Mouse (Mus musculus): Measurements from ENCODE around the gene Ppp4c. TPM values are rescaled to one million over a fixed set of nuclear protein-coding genes. Genes with fewer than 3 reads are reported as not detected.
A peak's percentile ranks its signal among the peaks of the same experiment; 100 is the strongest.

Ppp4c gene
- polyA plus RNA-seq, 1 experiment: 111 TPM

DNA sequence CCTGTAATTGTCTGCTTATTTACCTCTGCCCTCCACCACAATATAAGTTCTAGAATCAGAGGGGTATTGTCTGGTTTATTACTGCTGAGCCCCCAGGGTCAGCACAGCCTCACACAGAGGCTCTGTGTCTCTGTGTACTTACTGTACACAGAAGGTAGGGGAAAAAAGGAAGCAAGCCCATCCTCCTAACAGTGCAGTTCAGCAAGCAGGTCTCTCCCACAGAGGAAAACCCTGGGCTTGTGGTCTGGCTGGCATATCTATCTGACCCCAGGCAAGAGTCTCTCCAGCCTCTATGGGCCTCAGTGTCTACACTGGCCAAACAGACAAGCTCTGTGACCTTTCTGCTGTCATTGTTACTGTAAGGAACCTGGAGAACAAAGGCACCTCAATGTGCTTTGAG, 11.5 kb upstream of the Ppp4c start:
- Histone ChIP-seq H3K36me3 (ENCODE audit: control insufficient read depth, insufficient read depth, low read length, poor library complexity, severe bottlenecking) (no peaks in the 10 kb centered on the region), H3K27ac (ENCODE audit: insufficient read depth, low read length) (no peak overlapping the region), H3K27me3 (ENCODE audit: control insufficient read depth, insufficient read depth, low read length, poor library complexity, severe bottlenecking) (no peaks in the 10 kb centered on the region), H3K4me3 (ENCODE audit: low read depth, low read length) (no peak overlapping the region), H3K9ac (ENCODE audit: low read depth, poor library complexity, severe bottlenecking) (no peak overlapping the region), H3K4me1 (ENCODE audit: control insufficient read depth, insufficient read depth, low read length) (no peaks in the 10 kb centered on the region), H3K9me3 (replicated peaks; ENCODE audit: control insufficient read depth, insufficient read depth, low read length, poor library complexity, severe bottlenecking) (no peaks in the 10 kb centered on the region)
- no peak for TF ChIP-seq CTCF (IDR thresholded peaks at IDR 0.05; ENCODE audit: low read depth, low read length)

DNA sequence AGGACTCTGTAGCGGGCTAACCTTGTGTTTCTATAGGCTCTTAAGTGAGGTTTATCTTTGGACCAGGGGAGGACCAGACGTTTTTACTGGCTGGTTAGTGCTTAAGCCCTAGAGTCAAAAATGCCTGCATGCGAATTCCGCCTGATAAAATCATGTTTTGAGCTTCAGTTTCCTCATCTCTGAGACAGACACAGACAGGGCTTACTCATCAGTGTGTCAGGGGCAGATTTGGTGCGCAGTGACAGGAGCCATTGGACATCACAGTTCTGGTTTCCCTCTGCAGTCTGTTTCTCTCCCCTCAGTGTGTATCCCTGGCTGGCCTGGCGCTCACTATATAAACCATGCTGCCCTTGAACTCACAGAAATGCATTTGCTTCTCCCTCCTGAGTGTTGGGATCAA, 10.9 kb upstream of the Ppp4c start:
- no peaks in the 10 kb centered on the region for H3K27me3 ChIP-seq (ENCODE audit: control insufficient read depth, insufficient read depth, low read length, poor library complexity, severe bottlenecking)
- no peak overlapping the region for H3K4me3 ChIP-seq (ENCODE audit: low read depth, low read length)
- no peaks in the 10 kb centered on the region for H3K9me3 ChIP-seq (replicated peaks; ENCODE audit: control insufficient read depth, insufficient read depth, low read length, poor library complexity, severe bottlenecking)
- H3K27ac ChIP-seq (ENCODE audit: insufficient read depth, low read length): no peak overlapping the region
- H3K36me3 ChIP-seq (ENCODE audit: control insufficient read depth, insufficient read depth, low read length, poor library complexity, severe bottlenecking): no peaks in the 10 kb centered on the region
- no peaks in the 10 kb centered on the region for H3K4me1 ChIP-seq (ENCODE audit: control insufficient read depth, insufficient read depth, low read length)
- TF ChIP-seq CTCF (IDR thresholded peaks at IDR 0.05; ENCODE audit: low read depth, low read length) (no peak), EP300 (IDR thresholded peaks at IDR 0.05; ENCODE audit: insufficient read depth, low read depth, low read length) (no peak), POLR2A (IDR thresholded peaks at IDR 0.05; ENCODE audit: insufficient read depth, low read length) (no peak)
- H3K9ac ChIP-seq (ENCODE audit: low read depth, poor library complexity, severe bottlenecking): no peak overlapping the region

DNA sequence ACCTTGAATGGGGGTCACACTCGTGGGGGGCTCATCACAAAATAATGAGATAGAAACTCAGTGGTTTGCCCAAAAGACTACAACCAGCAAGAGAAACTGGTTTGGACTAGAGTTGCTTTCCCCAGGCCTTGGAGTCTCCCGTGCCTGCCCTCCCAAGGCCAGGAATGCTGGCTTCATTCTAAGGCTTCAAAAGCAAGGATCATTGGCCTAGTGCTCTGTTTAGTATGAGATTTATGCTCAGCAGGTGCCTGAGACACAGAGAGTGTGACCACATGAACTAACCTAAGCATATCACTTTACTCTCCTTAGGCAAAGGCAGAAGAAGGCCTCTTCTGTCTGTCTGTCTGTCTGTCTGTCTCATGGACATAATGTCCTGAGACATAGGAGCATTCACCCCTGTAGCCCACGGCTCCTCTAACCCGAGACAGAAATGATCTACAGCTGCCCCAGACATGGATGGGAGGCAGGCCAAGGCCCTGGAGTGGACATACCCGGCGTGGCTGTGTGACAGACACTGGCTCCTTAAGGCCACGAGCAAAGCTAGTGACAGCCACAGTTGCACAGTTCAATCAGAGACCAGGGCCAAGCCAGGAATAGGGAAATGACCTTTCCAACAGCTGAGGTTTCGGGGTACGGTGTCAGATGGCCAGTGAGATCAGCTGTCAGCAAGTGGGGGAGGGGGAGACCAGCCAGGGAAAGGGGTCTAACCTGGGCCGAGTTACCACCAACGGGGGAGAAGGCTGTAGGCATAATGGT, 10.0 kb upstream of the Ppp4c start:
- Histone ChIP-seq H3K27ac (ENCODE audit: insufficient read depth, low read length) (no peak overlapping the region), H3K27me3 (ENCODE audit: control insufficient read depth, insufficient read depth, low read length, poor library complexity, severe bottlenecking) (no peaks in the 10 kb centered on the region), H3K36me3 (ENCODE audit: control insufficient read depth, insufficient read depth, low read length, poor library complexity, severe bottlenecking) (peaks cover 2% of the 10 kb centered on the region), H3K4me1 (ENCODE audit: control insufficient read depth, insufficient read depth, low read length) (no peaks in the 10 kb centered on the region), H3K9ac (ENCODE audit: low read depth, poor library complexity, severe bottlenecking) (no peak overlapping the region), H3K9me3 (replicated peaks; ENCODE audit: control insufficient read depth, insufficient read depth, low read length, poor library complexity, severe bottlenecking) (no peaks in the 10 kb centered on the region), H3K4me3 (ENCODE audit: low read depth, low read length) (no peak overlapping the region)
- TF ChIP-seq POLR2A (IDR thresholded peaks at IDR 0.05; ENCODE audit: insufficient read depth, low read length): no peak

DNA sequence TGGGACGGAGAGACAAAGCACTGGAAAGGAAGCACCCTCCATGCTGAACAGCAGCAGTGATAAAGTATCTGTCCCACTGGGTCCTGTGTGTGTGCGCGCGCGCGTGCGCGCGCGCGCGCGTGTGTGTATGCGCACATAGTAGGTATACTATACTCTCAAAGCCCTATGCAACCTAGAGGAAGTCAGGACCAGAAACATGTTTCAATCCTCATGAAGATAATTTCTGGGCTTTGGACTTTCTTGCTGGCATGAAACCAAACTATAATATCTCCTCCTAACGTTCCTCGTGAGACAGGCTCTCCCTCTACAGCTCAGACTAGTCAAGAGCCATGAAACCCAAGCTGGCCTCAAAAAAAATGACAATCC, 8.7 kb upstream of the Ppp4c start:
- Histone ChIP-seq H3K4me3 (ENCODE audit: low read depth, low read length) (0 out of 2 replicates have a peak overlapping the region, but pooled peaks have one; percentile 84), H3K36me3 (ENCODE audit: control insufficient read depth, insufficient read depth, low read length, poor library complexity, severe bottlenecking) (peaks cover 15% of the 10 kb centered on the region), H3K27ac (ENCODE audit: insufficient read depth, low read length) (no peak overlapping the region)

DNA sequence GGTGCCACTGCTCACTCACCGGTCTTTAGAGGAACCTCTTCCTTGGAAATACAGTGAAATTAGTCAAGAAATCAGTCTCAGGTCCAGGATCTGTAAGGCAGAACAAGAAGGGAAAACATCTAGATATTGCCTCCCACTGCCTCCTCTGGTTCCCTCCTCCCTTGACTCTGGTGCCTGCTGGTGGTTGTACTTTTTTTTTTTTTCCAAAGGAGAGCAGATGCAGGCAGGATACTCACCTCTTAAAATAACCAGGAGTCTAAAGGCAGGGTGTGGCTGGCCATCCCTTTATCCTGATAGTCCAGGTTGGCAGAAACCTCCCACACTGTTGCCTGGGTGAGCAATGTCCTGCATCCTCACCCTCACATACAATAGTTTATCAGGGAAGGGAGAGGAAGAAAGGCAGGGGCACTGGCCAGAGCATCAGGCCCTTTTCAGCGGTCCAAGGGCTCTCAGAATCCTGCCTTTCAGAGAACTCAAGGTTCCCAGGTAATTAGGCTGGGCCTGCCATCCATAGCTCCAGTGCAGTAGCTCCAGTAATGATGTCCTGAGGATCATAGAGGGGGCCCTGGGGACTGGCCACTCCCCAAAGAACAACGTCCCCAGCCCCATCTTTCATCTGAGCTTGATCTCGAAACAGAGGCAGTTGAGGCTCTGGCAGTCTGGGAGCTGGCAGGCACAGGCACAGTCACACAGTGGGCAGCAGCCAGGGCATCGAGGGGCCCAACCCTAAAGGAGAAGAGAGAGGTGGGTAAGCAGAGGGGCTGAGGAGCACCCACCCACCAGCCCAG, 8.2 kb upstream of the Ppp4c start:
- peaks cover 20% of the 10 kb centered on the region for H3K36me3 ChIP-seq (ENCODE audit: control insufficient read depth, insufficient read depth, low read length, poor library complexity, severe bottlenecking)

More for the DNA sequence above, 8.7 kb upstream of the Ppp4c start:
- Histone ChIP-seq H3K27me3 (ENCODE audit: control insufficient read depth, insufficient read depth, low read length, poor library complexity, severe bottlenecking) (no peaks in the 10 kb centered on the region), H3K4me1 (ENCODE audit: control insufficient read depth, insufficient read depth, low read length) (no peaks in the 10 kb centered on the region), H3K9me3 (replicated peaks; ENCODE audit: control insufficient read depth, insufficient read depth, low read length, poor library complexity, severe bottlenecking) (no peaks in the 10 kb centered on the region), H3K9ac (ENCODE audit: low read depth, poor library complexity, severe bottlenecking) (no peak overlapping the region)
- TF ChIP-seq POLR2A (IDR thresholded peaks at IDR 0.05; ENCODE audit: insufficient read depth, low read length) (no peak), CTCF (IDR thresholded peaks at IDR 0.05; ENCODE audit: low read depth, low read length) (no peak), EP300 (IDR thresholded peaks at IDR 0.05; ENCODE audit: insufficient read depth, low read depth, low read length) (no peak)

More for the DNA sequence above, 8.2 kb upstream of the Ppp4c start:
- Histone ChIP-seq H3K4me3 (ENCODE audit: low read depth, low read length) (peak overlapping the region; percentile 84), H3K27ac (ENCODE audit: insufficient read depth, low read length) (peak overlapping the region; percentile 73), H3K9me3 (replicated peaks; ENCODE audit: control insufficient read depth, insufficient read depth, low read length, poor library complexity, severe bottlenecking) (no peaks in the 10 kb centered on the region), H3K27me3 (ENCODE audit: control insufficient read depth, insufficient read depth, low read length, poor library complexity, severe bottlenecking) (no peaks in the 10 kb centered on the region), H3K4me1 (ENCODE audit: control insufficient read depth, insufficient read depth, low read length) (no peaks in the 10 kb centered on the region), H3K9ac (ENCODE audit: low read depth, poor library complexity, severe bottlenecking) (peak overlapping the region; percentile 35)
- TF ChIP-seq CTCF (IDR thresholded peaks at IDR 0.05; ENCODE audit: low read depth, low read length): no peak
- no peak for TF ChIP-seq EP300 (IDR thresholded peaks at IDR 0.05; ENCODE audit: insufficient read depth, low read depth, low read length)
- TF ChIP-seq POLR2A (IDR thresholded peaks at IDR 0.05; ENCODE audit: insufficient read depth, low read length): no peak

Measured in ES-Bruce4 (cell line).